Mouse (Mus musculus): ENCODE results near the gene Sirt7. TPM values are rescaled to one million over a fixed set of nuclear protein-coding genes. Genes with fewer than 3 reads are reported as not detected.

The Sirt7 gene
- total and polyA plus RNA-seq, 2 experiments, result 36.3 to 72.1 TPM

DNA sequence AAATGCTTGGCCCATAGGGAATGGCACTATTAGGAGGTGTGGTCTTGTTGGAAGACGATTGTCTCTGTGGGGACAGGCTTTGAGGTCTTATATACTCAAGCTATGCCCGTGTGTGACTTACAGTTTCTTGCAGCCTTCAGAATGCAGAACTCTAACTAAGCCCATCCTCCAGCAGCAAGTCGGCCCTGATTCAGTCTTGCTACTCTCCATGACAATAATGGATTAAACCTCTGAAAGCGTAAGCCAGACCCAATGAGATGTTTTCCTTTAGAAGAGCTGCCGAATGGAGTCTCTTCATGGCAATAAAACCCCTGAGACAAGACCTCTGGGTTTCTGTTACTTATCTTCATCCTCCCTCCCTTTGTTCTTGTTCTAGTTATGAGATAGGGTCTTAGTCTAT lies 9.8 kb upstream of the Sirt7 start:
- H3K27me3 ChIP-seq (ENCODE audit: control insufficient read depth, insufficient read depth, low read length), result no peaks in the 10 kb centered on the region
- H3K4me3 ChIP-seq (ENCODE audit: insufficient read depth, low read depth, low read length), result no peak overlapping the region
- no peaks in the 10 kb centered on the region for H3K36me3 ChIP-seq (ENCODE audit: control insufficient read depth, insufficient read depth, low read length)
- no peak for DNase-seq (ENCODE audit: extremely low read depth, low read depth, low spot score)
- peaks cover 4% of the 10 kb centered on the region; the same call in 1 of the 2 replicates for H3K79me2 ChIP-seq (ENCODE audit: control insufficient read depth, insufficient read depth, low read length)
- no peak overlapping the region for H3K9ac ChIP-seq (ENCODE audit: low read depth, low read length)
- H3K27ac ChIP-seq (replicated peaks; ENCODE audit: insufficient read depth, low read depth, low read length), result no peak overlapping the region
- peaks cover 15% of the 10 kb centered on the region for H3K4me1 ChIP-seq (ENCODE audit: control insufficient read depth, insufficient read depth, low read length)
- 91% methylated on average over 5 of the region's 5 CpGs for WGBS
- TF ChIP-seq CTCF (IDR thresholded peaks at IDR 0.05; ENCODE audit: low read depth, low read length), result no peak
- no peak for TF ChIP-seq POLR2A (IDR thresholded peaks at IDR 0.05; ENCODE audit: extremely low read depth, insufficient read depth, low read length)

DNA sequence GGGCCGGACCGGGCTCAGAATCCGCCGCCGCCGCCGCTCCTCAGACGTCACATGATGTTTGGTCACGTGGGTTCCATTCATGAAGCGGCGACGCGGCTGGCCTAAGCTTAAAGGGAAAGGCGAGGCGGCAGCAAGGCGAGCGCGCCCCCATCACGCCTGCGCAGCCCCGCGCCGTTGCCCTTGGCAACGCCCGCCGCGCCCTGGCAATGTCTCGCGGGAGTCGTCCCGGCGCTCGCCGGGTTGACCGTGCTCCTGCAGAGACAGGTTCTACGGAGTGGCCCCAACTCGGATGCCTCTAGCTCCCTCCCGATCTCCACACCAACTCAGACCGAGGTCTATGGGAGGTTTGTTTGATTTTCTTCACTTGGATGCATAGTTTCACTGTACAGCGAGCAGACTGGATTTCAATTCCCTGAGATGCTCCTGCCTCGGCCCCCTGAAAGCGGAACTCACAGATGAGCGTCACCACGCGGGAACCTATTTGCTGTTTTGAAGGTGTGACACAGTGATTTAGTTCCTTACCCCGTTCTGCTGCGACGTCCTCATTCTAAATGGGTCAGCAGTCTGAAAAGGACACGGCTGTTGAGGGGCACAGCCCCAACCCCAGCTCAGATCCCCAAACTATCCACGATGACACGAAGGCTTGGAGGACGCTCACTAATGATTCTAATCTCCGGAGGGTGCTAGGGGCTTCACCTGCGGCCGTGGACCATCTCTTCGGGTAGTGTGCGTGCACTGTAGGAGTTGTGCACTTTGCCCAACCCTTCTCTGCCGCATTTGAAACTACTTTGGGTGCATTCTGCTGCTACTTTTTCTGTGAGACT lies 8.7 kb upstream of the Sirt7 start, which contains the start of gene Mafg:
TSS of gene Mafg (minus strand) at position 81 of the 824 bp plus-strand sequence.
- TF ChIP-seq POLR2A (IDR thresholded peaks at IDR 0.05; ENCODE audit: extremely low read depth, insufficient read depth, low read length) (peak; percentile 60; the same call in 1 of the 2 replicates), CTCF (IDR thresholded peaks at IDR 0.05; ENCODE audit: low read depth, low read length) (no peak)
- Histone ChIP-seq H3K4me3 (ENCODE audit: insufficient read depth, low read depth, low read length) (peak within 1 kb of the TSS; percentile 84), H3K27me3 (ENCODE audit: control insufficient read depth, insufficient read depth, low read length) (no peaks in the 10 kb centered on the region), H3K79me2 (ENCODE audit: control insufficient read depth, insufficient read depth, low read length) (peaks cover 6% of the 10 kb centered on the region; the same call in 1 of the 2 replicates), H3K9ac (ENCODE audit: low read depth, low read length) (peak within 1 kb of the TSS; percentile 98), H3K36me3 (ENCODE audit: control insufficient read depth, insufficient read depth, low read length) (no peaks in the 10 kb centered on the region), H3K27ac (replicated peaks; ENCODE audit: insufficient read depth, low read depth, low read length) (peak within 1 kb of the TSS; percentile 90), H3K4me1 (ENCODE audit: control insufficient read depth, insufficient read depth, low read length) (peaks cover 22% of the 10 kb centered on the region)
- peak; percentile 83 for DNase-seq (ENCODE audit: extremely low read depth, low read depth, low spot score)
- 10% methylated on average over 56 of the region's 58 CpGs for WGBS

DNA sequence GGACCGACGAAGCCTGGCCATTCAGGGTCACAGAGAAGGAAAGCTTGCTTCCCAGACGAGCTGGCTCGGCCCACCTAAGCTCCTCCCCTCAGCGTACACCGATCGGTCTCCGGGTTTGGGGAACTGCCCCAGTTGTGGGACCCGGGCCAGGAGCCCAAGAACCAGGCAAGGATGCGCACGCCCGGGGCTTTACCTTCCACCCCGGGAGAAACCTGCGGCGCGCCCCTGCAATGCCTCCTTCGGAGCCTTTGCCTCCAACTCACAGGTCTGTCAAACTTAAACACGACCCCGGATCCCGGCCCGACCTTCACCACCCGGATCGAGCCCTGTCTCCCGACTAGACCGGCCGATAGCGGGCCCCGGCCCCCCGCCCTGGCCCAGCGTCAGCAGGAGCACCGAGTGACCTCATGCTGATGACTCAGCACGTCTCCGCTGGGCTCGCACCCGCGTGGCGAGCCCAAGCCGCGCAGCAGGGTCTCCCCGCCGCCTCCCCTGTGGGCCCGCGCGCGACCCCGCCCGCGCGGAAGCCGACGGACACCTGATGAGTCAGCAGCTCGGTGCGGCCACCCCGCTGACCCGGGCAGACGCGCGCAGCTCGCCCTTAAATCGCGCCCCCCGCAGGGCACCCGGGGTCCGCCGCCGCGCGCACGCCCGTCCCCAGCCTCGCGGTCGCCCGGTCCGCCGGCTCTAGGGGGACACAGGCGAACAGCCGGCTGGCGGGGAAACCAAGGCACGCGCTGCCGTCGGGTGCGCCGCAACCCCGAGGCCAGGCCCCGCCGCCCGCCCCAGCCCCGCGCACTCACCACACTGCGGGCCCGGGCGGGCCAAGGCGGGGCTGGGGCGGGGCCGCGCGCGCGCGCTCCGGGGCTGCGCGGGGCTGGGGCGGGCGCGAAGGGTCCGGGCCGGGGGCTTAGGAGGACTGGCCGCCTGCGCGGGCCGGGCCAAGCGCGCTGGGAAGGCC lies 7.8 kb upstream of the Sirt7 start:
- peak overlapping the region; percentile 98 for H3K9ac ChIP-seq (ENCODE audit: low read depth, low read length)
- H3K36me3 ChIP-seq (ENCODE audit: control insufficient read depth, insufficient read depth, low read length), result no peaks in the 10 kb centered on the region
- H3K27me3 ChIP-seq (ENCODE audit: control insufficient read depth, insufficient read depth, low read length), result no peaks in the 10 kb centered on the region
- peaks cover 27% of the 10 kb centered on the region for H3K4me1 ChIP-seq (ENCODE audit: control insufficient read depth, insufficient read depth, low read length)
- peak overlapping the region; percentile 84 for H3K4me3 ChIP-seq (ENCODE audit: insufficient read depth, low read depth, low read length)
- no peak for TF ChIP-seq CTCF (IDR thresholded peaks at IDR 0.05; ENCODE audit: low read depth, low read length)
- TF ChIP-seq POLR2A (IDR thresholded peaks at IDR 0.05; ENCODE audit: extremely low read depth, insufficient read depth, low read length), result 0 out of 2 replicates have a peak, but pooled peaks have one; percentile 40
- WGBS, result 1% methylated on average over 114 of the region's 116 CpGs
- H3K27ac ChIP-seq (replicated peaks; ENCODE audit: insufficient read depth, low read depth, low read length), result peak overlapping the region; percentile 90
- peak; percentile 83 for DNase-seq (ENCODE audit: extremely low read depth, low read depth, low spot score)
- H3K79me2 ChIP-seq (ENCODE audit: control insufficient read depth, insufficient read depth, low read length), result peaks cover 7% of the 10 kb centered on the region; the same call in 1 of the 2 replicates

DNA sequence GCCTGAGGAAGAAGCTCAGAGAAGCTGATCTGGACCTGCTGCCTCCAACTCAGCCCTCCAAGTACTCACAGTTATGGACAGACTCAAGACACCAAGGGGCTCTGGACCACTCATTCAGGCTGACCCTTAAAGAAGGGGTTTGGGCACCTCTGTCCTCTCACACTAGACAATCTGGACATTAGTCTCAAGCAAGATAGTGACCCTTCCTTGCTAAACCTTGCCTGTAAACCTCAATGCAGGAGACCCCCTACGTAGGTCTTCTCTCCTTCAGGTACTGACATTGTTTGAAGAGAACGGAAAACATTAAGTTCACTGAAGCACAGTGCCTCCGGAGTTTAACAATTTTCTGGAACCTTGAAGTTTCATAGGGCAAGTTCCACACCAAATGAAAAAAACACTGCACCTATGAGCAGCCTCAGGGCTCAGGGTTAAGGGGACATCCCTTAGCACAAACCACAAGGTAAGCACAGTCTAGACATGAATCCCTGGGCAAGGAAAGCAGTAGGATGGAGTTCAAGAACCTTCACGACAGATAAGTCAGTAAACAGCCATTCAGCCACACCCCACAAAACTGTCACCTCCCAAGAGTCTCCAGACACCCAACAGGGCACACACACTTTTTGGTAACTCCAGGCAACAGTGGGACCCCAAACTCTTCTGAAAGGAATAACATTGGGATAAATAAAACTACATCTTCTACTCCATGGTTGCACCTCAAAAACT lies 6.8 kb upstream of the Sirt7 start:
- peaks cover 7% of the 10 kb centered on the region; the same call in 1 of the 2 replicates for H3K79me2 ChIP-seq (ENCODE audit: control insufficient read depth, insufficient read depth, low read length)
- H3K27ac ChIP-seq (replicated peaks; ENCODE audit: insufficient read depth, low read depth, low read length), result peak overlapping the region; percentile 90
- peak; percentile 41 for DNase-seq (ENCODE audit: extremely low read depth, low read depth, low spot score)
- 6% methylated on average over 4 of the region's 4 CpGs for WGBS
- no peaks in the 10 kb centered on the region for H3K27me3 ChIP-seq (ENCODE audit: control insufficient read depth, insufficient read depth, low read length)
- H3K4me3 ChIP-seq (ENCODE audit: insufficient read depth, low read depth, low read length), result peak overlapping the region; percentile 84
- H3K4me1 ChIP-seq (ENCODE audit: control insufficient read depth, insufficient read depth, low read length), result peaks cover 31% of the 10 kb centered on the region
- H3K9ac ChIP-seq (ENCODE audit: low read depth, low read length), result peak overlapping the region; percentile 98
- no peaks in the 10 kb centered on the region for H3K36me3 ChIP-seq (ENCODE audit: control insufficient read depth, insufficient read depth, low read length)
- TF ChIP-seq CTCF (IDR thresholded peaks at IDR 0.05; ENCODE audit: low read depth, low read length) (no peak), POLR2A (IDR thresholded peaks at IDR 0.05; ENCODE audit: extremely low read depth, insufficient read depth, low read length) (no peak)
